Mouse (Mus musculus): ENCODE measurements around the gene Syt9. TPM values are rescaled to one million over a fixed set of nuclear protein-coding genes. Genes with fewer than 3 reads are reported as not detected.
"Not testable (repeated sequence)": the region's sequence is repeated elsewhere in the genome, so short reads cannot be mapped to it uniquely, and the experiment has no call there.

Syt9 gene
- polyA plus RNA-seq, 1 experiment, result not detected

GRCm38 (mm10) chr7:107455118-107455521 is 84.6 kb downstream of the Syt9 start:
- H3K4me1 ChIP-seq, result no peaks in the 10 kb centered on the region
- no peak overlapping the region for H3K4me3 ChIP-seq (replicated peaks)
- H3K27me3 ChIP-seq (replicated peaks), result no peaks in the 10 kb centered on the region
- no peaks in the 10 kb centered on the region for H3K9me3 ChIP-seq
- H3K36me3 ChIP-seq (replicated peaks; ENCODE audit: low read length), result no peaks in the 10 kb centered on the region
- TF ChIP-seq FLI1 (IDR thresholded peaks at IDR 0.05; ENCODE audit: low read length) (no peak), GATA1 (IDR thresholded peaks at IDR 0.05; ENCODE audit: borderline replicate concordance, low read length) (no peak)

- Histone ChIP-seq H3K36me3 (replicated peaks; ENCODE audit: low read length) (no peaks in the 10 kb centered on the region), H3K27me3 (replicated peaks) (no peaks in the 10 kb centered on the region), H3K4me3 (replicated peaks) (no peak overlapping the region), H3K4me1 (no peaks in the 10 kb centered on the region), H3K9me3 (no peaks in the 10 kb centered on the region)
- no peak for TF ChIP-seq GATA1 (IDR thresholded peaks at IDR 0.05; ENCODE audit: borderline replicate concordance, low read length)
- TF ChIP-seq FLI1 (IDR thresholded peaks at IDR 0.05; ENCODE audit: low read length), result no peak
Observed at GRCm38 (mm10) chr7:107461167-107461566, 90.6 kb downstream of the Syt9 start.

GRCm38 (mm10) chr7:107461699-107462440 is 91.3 kb downstream of the Syt9 start:
- no peaks in the 10 kb centered on the region for H3K27me3 ChIP-seq (replicated peaks)
- H3K9me3 ChIP-seq, result no peaks in the 10 kb centered on the region
- no peak overlapping the region for H3K4me3 ChIP-seq (replicated peaks)
- H3K36me3 ChIP-seq (replicated peaks; ENCODE audit: low read length), result no peaks in the 10 kb centered on the region
- TF ChIP-seq FLI1 (IDR thresholded peaks at IDR 0.05; ENCODE audit: low read length) (no peak), GATA1 (IDR thresholded peaks at IDR 0.05; ENCODE audit: borderline replicate concordance, low read length) (no peak)
- no peaks in the 10 kb centered on the region for H3K4me1 ChIP-seq

- H3K9me3 ChIP-seq, result no peaks in the 10 kb centered on the region
- TF ChIP-seq FLI1 (IDR thresholded peaks at IDR 0.05; ENCODE audit: low read length) (no peak), GATA1 (IDR thresholded peaks at IDR 0.05; ENCODE audit: borderline replicate concordance, low read length) (no peak)
- H3K4me1 ChIP-seq, result no peaks in the 10 kb centered on the region
- no peaks in the 10 kb centered on the region for H3K27me3 ChIP-seq (replicated peaks)
- H3K4me3 ChIP-seq (replicated peaks), result no peak overlapping the region
- H3K36me3 ChIP-seq (replicated peaks; ENCODE audit: low read length), result no peaks in the 10 kb centered on the region
Observed at GRCm38 (mm10) chr7:107462962-107463361, 92.4 kb downstream of the Syt9 start.

- H3K27me3 ChIP-seq (replicated peaks), result no peaks in the 10 kb centered on the region
- H3K36me3 ChIP-seq (replicated peaks; ENCODE audit: low read length), result no peaks in the 10 kb centered on the region
- H3K4me1 ChIP-seq, result no peaks in the 10 kb centered on the region
- H3K4me3 ChIP-seq (replicated peaks), result no peak overlapping the region
- H3K9me3 ChIP-seq, result no peaks in the 10 kb centered on the region
- TF ChIP-seq FLI1 (IDR thresholded peaks at IDR 0.05; ENCODE audit: low read length) (no peak), GATA1 (IDR thresholded peaks at IDR 0.05; ENCODE audit: borderline replicate concordance, low read length) (no peak)
Observed at GRCm38 (mm10) chr7:107465081-107465480, 94.6 kb downstream of the Syt9 start.

GRCm38 (mm10) chr7:107478979-107479965 is 108.7 kb downstream of the Syt9 start:
- no peak overlapping the region for H3K4me3 ChIP-seq (replicated peaks)
- no peaks in the 10 kb centered on the region for H3K27me3 ChIP-seq (replicated peaks)
- H3K9me3 ChIP-seq, result 0 out of 2 replicates have a peak, but pooled peaks cover 2% of the 10 kb centered on the region
- no peaks in the 10 kb centered on the region for H3K36me3 ChIP-seq (replicated peaks; ENCODE audit: low read length)
- TF ChIP-seq FLI1 (IDR thresholded peaks at IDR 0.05; ENCODE audit: low read length) (no peak), GATA1 (IDR thresholded peaks at IDR 0.05; ENCODE audit: borderline replicate concordance, low read length) (no peak)
- no peaks in the 10 kb centered on the region; the same call in 1 of the 2 replicates for H3K4me1 ChIP-seq

GRCm38 (mm10) chr7:107485709-107486108 is 115.2 kb downstream of the Syt9 start:
- H3K27me3 ChIP-seq (replicated peaks); H3K4me3 ChIP-seq (replicated peaks); H3K9me3 ChIP-seq; H3K4me1 ChIP-seq; H3K36me3 ChIP-seq (replicated peaks; ENCODE audit: low read length): not testable (repeated sequence)

GRCm38 (mm10) chr7:107495428-107495827 is 124.9 kb downstream of the Syt9 start:
- Histone ChIP-seq H3K4me3 (replicated peaks) (no peak overlapping the region), H3K27me3 (replicated peaks) (no peaks in the 10 kb centered on the region), H3K9me3 (no peaks in the 10 kb centered on the region), H3K4me1 (no peaks in the 10 kb centered on the region), H3K36me3 (replicated peaks; ENCODE audit: low read length) (no peaks in the 10 kb centered on the region)
- TF ChIP-seq FLI1 (IDR thresholded peaks at IDR 0.05; ENCODE audit: low read length), result no peak
- TF ChIP-seq GATA1 (IDR thresholded peaks at IDR 0.05; ENCODE audit: borderline replicate concordance, low read length), result no peak

GRCm38 (mm10) chr7:107496923-107497322 is 126.4 kb downstream of the Syt9 start:
- Histone ChIP-seq H3K4me3 (replicated peaks) (no peak overlapping the region), H3K9me3 (no peaks in the 10 kb centered on the region), H3K36me3 (replicated peaks; ENCODE audit: low read length) (no peaks in the 10 kb centered on the region), H3K4me1 (no peaks in the 10 kb centered on the region), H3K27me3 (replicated peaks) (peaks cover 3% of the 10 kb centered on the region)
- TF ChIP-seq GATA1 (IDR thresholded peaks at IDR 0.05; ENCODE audit: borderline replicate concordance, low read length) (no peak), FLI1 (IDR thresholded peaks at IDR 0.05; ENCODE audit: low read length) (no peak)

- peaks cover 3% of the 10 kb centered on the region for H3K27me3 ChIP-seq (replicated peaks)
- no peak overlapping the region for H3K4me3 ChIP-seq (replicated peaks)
- H3K9me3 ChIP-seq, result no peaks in the 10 kb centered on the region
- peaks cover 10% of the 10 kb centered on the region; the same call in 1 of the 2 replicates for H3K4me1 ChIP-seq
- TF ChIP-seq GATA1 (IDR thresholded peaks at IDR 0.05; ENCODE audit: borderline replicate concordance, low read length) (no peak), FLI1 (IDR thresholded peaks at IDR 0.05; ENCODE audit: low read length) (no peak)
- no peaks in the 10 kb centered on the region for H3K36me3 ChIP-seq (replicated peaks; ENCODE audit: low read length)
Observed at GRCm38 (mm10) chr7:107500641-107501040, 130.1 kb downstream of the Syt9 start.
